Mouse (Mus musculus): Measurements from ENCODE around the gene Gm21394. TPM values are rescaled to one million over a fixed set of nuclear protein-coding genes. Genes with fewer than 3 reads are reported as not detected.
"Not testable (repeated sequence)": the region's sequence is repeated elsewhere in the genome, so short reads cannot be mapped to it uniquely, and the experiment has no call there.

Gene Gm21394
- not detected in 2 replicates for polyA plus RNA-seq (2015; fragmentation: Nextera tagmentation; extraction: Ambion mirVana)

DNA sequence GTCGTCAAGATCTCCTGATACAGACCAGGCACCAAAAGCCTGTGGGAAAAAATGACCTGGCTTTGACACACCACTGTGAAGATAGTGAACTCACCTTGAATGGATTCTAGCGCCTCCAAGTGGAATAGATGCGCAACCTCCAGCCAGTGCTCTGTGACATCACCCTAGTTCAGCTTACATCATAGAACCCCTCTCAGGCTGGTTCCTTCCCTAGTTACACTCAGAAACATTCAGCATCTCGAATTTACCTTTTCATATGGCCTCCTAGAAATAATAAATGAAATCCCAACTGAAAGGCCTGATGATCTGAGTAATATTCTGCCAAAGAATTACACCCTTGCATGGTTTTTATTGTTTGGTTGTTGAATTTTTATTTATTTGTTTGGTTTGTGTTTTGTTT lies at the start of gene Gm21394:
Gm21394 (minus strand) TSS at position 101 of the 400 bp plus-strand sequence.
- H3K9me3 ChIP-seq (ENCODE audit: control insufficient read depth, low read length); H3K27ac ChIP-seq (ENCODE audit: low read depth, low read length); H3K9ac ChIP-seq (ENCODE audit: low read depth, low read length); ATAC-seq; H3K4me2 ChIP-seq (ENCODE audit: low read length); H3K27me3 ChIP-seq (replicated peaks; ENCODE audit: control insufficient read depth, insufficient read depth, low read length); H3K36me3 ChIP-seq (ENCODE audit: control insufficient read depth, insufficient read depth, low read length); H3K4me3 ChIP-seq (ENCODE audit: low read length); H3K4me1 ChIP-seq (ENCODE audit: control insufficient read depth, insufficient read depth, low read depth, low read length): not testable (repeated sequence)
- no CpG with 5 or more reads among the region's 4 CpGs for WGBS

Other genes with a start within 250 kb of the Gm21394 start
- gene Gm21409, start 181.8 kb upstream of the Gm21394 start, polyA plus RNA-seq (2015; fragmentation: Nextera tagmentation; extraction: Ambion mirVana): not detected in 2 replicates

Measured in hindbrain, embryonic 16.5 days (tissue).